29 mouse cellular contexts compared by ENCODE assay signal in genomic region chr11:108345321-108345720, GRCm38 (mm10). TPM values are rescaled to one million over a fixed set of nuclear protein-coding genes. Genes with fewer than 3 reads are reported as not detected.
"Had no signal": no experiment of that assay in that cellular context is flagged by ENCODE, and none has a peak within 500 bp of the region (broad histone marks: within the 10 kb centered on the region; RNA-seq: fewer than 3 reads in every experiment).

No protein-coding gene starts in this region.

- H3K27ac ChIP-seq: embryonic facial prominence, embryonic 10.5 days; embryonic facial prominence, embryonic 12.5 days; embryonic facial prominence, embryonic 13.5 days; embryonic facial prominence, embryonic 15.5 days; forebrain, embryonic 10.5 days; forebrain, embryonic 12.5 days; forebrain, embryonic 13.5 days; forebrain, embryonic 15.5 days; gastrocnemius, adult 2 months; heart, adult 2 months had no signal

- ATAC-seq: forebrain, embryonic 13.5 days; forebrain, embryonic 14.5 days; forebrain, embryonic 15.5 days; forebrain, embryonic 16.5 days; forebrain, postnatal 0 days had no signal

- H3K36me3 ChIP-seq: embryonic facial prominence, embryonic 10.5 days; embryonic facial prominence, embryonic 12.5 days; embryonic facial prominence, embryonic 13.5 days; embryonic facial prominence, embryonic 15.5 days; forebrain, embryonic 10.5 days; forebrain, embryonic 12.5 days; forebrain, embryonic 15.5 days had no signal

- DNase-seq: cerebellum, adult 8-10 months; cerebellum, adult 9-11 months; cerebellum, postnatal 14 days; cerebellum, postnatal 25 days; cerebellum, postnatal 36 days; embryo, embryonic 11 days; gastrocnemius, adult 2 months; gastrocnemius, postnatal 10 days; gastrocnemius, postnatal 14 days; gastrocnemius, postnatal 25 days; gastrocnemius, postnatal 36 days; heart, adult 18-20 months; heart, adult 2 months had no signal

- H3K4me3 ChIP-seq: erythroblast, embryonic 14.5 days; gastrocnemius, adult 2 months; heart, adult 2 months had no signal

- H3K9ac ChIP-seq: embryonic facial prominence, embryonic 12.5 days; embryonic facial prominence, embryonic 13.5 days; embryonic facial prominence, embryonic 15.5 days; forebrain, postnatal 0 days had no signal

- H3K27me3 ChIP-seq: embryonic facial prominence, embryonic 15.5 days; forebrain, embryonic 15.5 days had no signal

- H3K9me3 ChIP-seq: embryonic facial prominence, embryonic 10.5 days; embryonic facial prominence, embryonic 12.5 days; embryonic facial prominence, embryonic 13.5 days; embryonic facial prominence, embryonic 15.5 days; forebrain, embryonic 10.5 days; forebrain, embryonic 12.5 days; forebrain, embryonic 13.5 days; forebrain, embryonic 15.5 days had no signal

RNA-seq across cellular contexts. Expression of gene Apoh, which starts 2.2 kb away (rescaled TPM):
- total RNA-seq: common myeloid progenitor, adult 5-6 weeks; granulocyte monocyte progenitor cell, adult 5-6 weeks; heart, adult 2 months; heart, adult 8-10 months had no signal
- polyA plus RNA-seq: embryonic facial prominence, embryonic 10.5 days; embryonic facial prominence, embryonic 15.5 days; erythroblast, embryonic 14.5 days; forebrain, embryonic 10.5 days; forebrain, embryonic 11.5 days; forebrain, embryonic 12.5 days; forebrain, embryonic 14.5 days; forebrain, embryonic 15.5 days had no signal
